Mouse (Mus musculus) large intestine, adult 2 months (tissue): ENCODE data around the gene Ear6. TPM values are rescaled to one million over a fixed set of nuclear protein-coding genes. Genes with fewer than 3 reads are reported as not detected.

Source experiments
- DNase-seq: peaks from one replicate; pipeline ENCODE4 v3.0.0-alpha.2; 2012; ENCODE audit warnings: low read depth, low spot score
- WGBS: fragments of 180-500 bp; shearing (Covaris S2); methylation state at CpG from one replicate; pipeline ENCODE4 v1.1.7; 2018; 5-methylcytosine and 5-hydroxymethylcytosine counted together
- polyA plus RNA-seq: library from polyadenylated mRNA; depleted of rRNA; stranded (reverse); fragments of >200 nt; gene quantifications from 2 replicates; pipeline ENCODE4 v1.2.3, GENCODE M21; 2012; rRNA removed

Ear6 gene
- polyA plus RNA-seq, 1 experiment, result not detected

DNA sequence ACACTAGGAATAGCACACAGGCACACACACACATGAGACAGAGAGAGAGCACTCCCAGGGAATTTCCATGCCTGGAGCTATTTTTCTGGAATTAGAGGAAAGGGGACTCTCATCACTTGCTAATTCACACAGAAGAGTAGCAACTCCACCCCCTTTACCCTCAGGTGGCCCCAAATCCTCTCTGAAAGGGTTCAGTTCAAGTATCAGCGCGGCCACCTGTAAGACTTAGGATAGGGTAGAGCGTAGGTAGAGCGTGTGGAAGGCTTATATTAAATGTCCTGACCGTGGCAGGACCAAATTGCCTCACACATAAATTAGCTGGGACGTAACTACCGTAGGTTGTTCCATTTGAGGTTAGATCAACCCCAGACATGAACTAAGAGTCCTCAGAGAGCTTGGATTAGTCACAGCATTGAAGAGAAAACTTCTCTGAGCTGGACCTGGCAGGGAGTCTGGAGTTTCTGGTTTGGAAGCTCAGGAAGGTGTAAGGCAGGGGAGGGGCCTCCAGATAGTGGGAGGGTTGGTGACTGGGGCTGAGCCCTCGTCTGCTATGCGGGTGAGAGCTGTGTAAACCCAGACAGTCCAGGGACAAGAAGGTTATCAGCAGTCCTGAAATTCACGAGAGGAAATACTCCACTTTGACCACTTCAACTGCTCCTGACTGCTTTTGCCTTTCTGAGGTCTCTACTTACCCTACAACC, 39.7 kb downstream of the Ear6 start:
- DNase-seq, result no peak
- WGBS, result 65% methylated on average over 10 of the region's 10 CpGs

DNA sequence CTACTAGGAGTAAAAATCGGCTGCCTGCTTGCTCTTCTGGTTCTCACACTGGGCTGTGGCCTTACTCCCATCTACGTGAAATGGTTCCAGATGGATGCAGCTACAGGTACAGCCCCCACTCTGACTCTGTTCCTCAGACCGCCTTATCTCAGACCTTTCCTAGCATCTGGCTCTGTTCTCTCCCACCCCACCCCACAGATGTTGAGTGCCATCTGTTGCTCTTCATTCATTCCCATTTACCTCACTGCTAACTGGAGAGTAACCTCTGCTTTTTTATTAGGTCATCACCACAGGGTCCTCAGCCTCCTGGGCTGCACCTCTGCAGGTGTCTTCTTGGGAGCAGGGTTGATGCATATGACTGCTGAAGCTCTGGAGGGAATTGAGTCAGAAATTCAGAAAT, 40.3 kb downstream of the Ear6 start:
- no peak for DNase-seq
- 82% methylated on average over 3 of the region's 3 CpGs for WGBS

DNA sequence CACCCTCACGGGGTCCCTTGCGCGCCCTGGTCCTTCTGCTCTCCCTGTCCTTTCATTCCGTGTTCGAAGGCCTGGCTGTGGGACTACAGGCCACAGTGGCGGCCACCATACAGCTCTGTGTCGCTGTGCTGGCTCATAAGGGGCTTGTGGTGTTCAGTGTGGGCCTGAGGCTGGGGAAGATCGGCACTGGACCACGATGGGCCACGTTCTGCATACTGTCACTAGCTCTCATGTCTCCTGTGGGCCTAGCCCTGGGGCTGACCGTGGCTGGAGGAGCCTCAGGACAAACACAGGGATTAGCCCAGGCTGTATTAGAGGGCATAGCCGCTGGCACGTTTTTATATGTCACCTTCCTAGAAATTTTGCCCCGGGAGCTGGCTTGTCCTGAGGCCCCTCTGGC, 41.6 kb downstream of the Ear6 start:
- WGBS, result 84% methylated on average over 14 of the region's 14 CpGs

DNA sequence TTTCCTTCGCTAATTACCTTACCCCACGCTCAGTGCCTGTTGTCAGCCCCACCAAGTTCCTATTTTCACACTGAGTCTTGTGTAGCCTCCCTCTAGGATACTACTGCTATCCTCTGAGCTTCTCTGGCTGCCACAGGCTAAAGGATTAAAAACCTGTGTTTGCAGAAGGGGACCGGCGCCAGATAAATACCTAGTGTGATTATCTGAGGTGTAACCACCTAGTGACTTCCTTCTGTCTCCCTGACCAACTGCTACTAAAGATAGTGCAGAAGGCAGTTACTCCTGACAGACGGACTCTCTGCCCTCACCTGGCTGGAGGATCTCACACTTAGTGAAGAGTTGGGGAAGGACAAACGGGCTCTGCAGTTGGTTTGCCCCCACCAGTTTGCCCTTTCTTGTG, 42.5 kb downstream of the Ear6 start:
- DNase-seq, result no peak
- WGBS, result 48% methylated on average over 6 of the region's 6 CpGs

More for the DNA sequence above, 41.6 kb downstream of the Ear6 start:
- no peak for DNase-seq

DNA sequence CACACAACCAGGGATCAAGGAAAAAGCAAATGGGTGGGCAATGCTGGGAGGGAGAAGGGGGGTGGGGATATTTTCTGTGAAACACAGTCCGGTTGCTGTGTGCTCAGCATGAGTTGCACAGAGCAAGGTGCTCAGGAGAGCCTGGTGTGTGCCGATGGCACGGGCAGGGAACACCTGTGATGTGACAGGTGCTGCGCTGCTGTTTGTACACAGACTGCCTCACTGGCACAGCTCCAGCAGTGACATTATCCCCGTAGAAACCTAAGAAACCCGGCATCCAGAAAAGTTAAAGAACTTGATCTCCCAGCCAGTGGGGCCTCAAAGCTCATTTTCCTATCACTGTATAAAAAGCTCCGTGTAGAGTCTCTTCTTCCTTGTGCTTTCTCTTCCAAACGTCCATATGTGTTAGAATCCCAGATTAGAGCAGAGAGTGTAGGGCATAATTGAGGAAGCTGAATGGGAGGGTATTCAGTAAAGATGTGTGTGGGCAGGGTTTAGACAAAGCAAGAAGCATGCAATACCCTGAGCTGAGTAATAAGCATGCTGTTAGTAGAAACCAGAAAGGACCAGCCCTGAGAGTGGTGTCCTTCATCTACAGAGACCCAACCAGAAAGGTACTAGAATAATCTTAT, 43.2 kb downstream of the Ear6 start:
- WGBS, result 31% methylated on average over 8 of the region's 8 CpGs
- DNase-seq, result no peak

DNA sequence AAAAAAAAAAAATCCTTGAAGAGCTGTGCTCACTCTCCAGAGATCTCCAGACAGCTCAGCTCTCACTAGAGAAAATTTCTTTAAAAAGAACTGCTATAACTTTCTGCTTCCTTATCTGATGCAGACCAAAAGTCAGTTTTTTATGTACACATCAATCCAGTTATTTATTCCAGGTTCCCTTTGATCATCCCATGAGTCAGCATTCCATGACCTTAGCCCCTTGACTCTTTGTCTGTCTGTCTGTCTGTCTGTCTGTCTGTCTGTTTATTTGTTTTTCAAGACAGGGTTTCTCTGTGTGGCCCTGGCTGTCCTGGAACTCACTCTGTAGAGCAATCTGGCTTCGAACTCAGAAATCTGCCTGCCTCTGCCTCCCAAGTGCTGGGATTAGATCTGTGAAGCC, 45.9 kb downstream of the Ear6 start:
- no peak for DNase-seq
- 100% methylated on average over 1 of the region's 1 CpGs for WGBS

DNA sequence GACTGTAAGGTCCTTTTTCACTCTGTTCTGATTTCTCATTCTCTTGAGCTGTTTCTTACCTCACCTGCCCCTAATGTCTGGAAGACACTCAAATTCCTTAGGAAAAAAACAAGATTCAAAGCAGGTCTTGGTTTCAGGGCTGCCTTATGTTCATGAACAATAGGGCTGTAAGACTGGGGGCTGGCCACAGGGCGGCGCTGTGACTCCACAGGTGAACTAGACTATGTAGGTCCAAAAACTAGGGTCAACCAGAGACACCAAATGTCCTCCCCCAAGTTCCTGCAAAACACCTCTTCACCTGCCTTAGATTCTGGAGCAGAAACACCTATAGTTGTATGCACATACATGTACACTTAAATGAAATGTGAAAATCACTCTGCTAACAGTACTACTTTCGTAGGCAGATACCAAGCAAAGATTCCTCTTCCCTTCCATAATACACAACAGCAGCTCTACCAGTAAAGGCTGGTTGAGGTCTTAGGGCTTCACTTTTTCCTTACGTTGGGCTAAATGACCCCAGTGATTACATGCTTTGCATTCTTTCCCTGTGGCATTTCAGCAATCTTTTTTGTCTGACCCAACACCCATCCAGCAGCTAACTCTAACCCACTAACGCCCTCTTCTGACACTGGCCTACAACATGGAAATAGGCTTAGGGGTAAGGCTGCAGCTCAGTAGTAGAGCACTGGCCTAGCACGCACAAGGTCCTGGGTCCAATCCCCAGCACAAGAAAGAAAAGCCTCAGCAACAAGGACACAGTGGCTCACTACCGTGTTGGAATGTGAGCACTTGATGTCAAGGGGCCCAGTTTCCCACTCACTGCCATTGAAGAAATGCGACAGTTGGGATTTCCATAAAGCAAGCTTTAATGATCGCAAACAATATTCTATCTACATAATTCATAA, 49.6 kb downstream of the Ear6 start:
- peak; percentile 37 for DNase-seq
- 49% methylated on average over 9 of the region's 9 CpGs for WGBS

DNA sequence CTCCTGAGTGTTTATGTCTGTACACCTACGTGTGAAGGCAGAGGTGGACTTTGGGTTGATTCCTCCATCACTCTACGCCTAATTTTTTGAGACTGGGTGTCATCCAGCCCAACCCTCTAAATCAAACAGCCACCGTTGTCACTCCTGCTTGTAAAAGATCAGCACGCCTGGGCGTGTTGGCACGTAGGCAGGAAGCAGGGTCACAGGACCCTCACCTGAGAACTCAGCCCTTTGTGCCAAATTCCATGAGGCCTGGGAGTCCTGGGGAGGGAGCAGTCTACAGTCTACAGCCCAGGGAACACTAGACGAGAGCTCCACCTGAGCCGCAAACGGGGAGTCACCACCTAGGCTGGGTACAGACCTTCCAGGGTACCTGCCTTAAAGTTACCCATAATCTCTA, 50.3 kb downstream of the Ear6 start:
- DNase-seq, result peak; percentile 36
- 38% methylated on average over 9 of the region's 9 CpGs for whole genome bisulfite sequencing

Other genes with a start within 250 kb of the Ear6 start
- gene Gm17078, start 242.4 kb upstream of the Ear6 start, polyA plus RNA-seq, result not detected in 2 replicates
- gene Gm4181, start 218.0 kb upstream of the Ear6 start, polyA plus RNA-seq, result not detected in 2 replicates
- gene Gm17079, start 158.2 kb upstream of the Ear6 start, polyA plus RNA-seq, result not detected in 2 replicates
- not detected in 2 replicates for gene Gm5800, start 136.5 kb upstream of the Ear6 start, polyA plus RNA-seq
- gene Ang4, start 80.1 kb upstream of the Ear6 start, polyA plus RNA-seq, result 726 and 776 TPM in 2 replicates
- gene AY358078, start 53.7 kb upstream of the Ear6 start, polyA plus RNA-seq, result not detected in 2 replicates
- gene Mettl17, start 31.1 kb downstream of the Ear6 start, polyA plus RNA-seq, result 32.7 and 42.6 TPM in 2 replicates
- gene Slc39a2, start 39.2 kb downstream of the Ear6 start, polyA plus RNA-seq, result 0.62 and 0.69 TPM in 2 replicates
- gene Ndrg2, start 60.5 kb downstream of the Ear6 start, polyA plus RNA-seq, result 32.4 and 33.6 TPM in 2 replicates
- gene Tppp2, start 64.7 kb downstream of the Ear6 start, polyA plus RNA-seq, result not detected in 2 replicates
- gene Rnase13, start 69.1 kb downstream of the Ear6 start, polyA plus RNA-seq, result not detected in 2 replicates
- gene Arhgef40, start 131.0 kb downstream of the Ear6 start, polyA plus RNA-seq, result 21.2 and 22.0 TPM in 2 replicates
- gene Tmem253, start 162.0 kb downstream of the Ear6 start, polyA plus RNA-seq, result 73.8 and 101 TPM in 2 replicates
- gene Zfp219, start 167.0 kb downstream of the Ear6 start, polyA plus RNA-seq, result 39.7 and 54.2 TPM in 2 replicates
- gene Olfr221, start 188.8 kb downstream of the Ear6 start, polyA plus RNA-seq, result not detected in 2 replicates